Mouse (Mus musculus) neural tube, embryonic 13.5 days (tissue): ENCODE measurements around the gene Rbks. TPM values are rescaled to one million over a fixed set of nuclear protein-coding genes. Genes with fewer than 3 reads are reported as not detected.
"Not testable (repeated sequence)": the region's sequence is repeated elsewhere in the genome, so short reads cannot be mapped to it uniquely, and the experiment has no call there.

Experiments used
- ATAC-seq: fragments of 200-750 bp; cut with Nextera tagmentation; 2 replicates; pipeline ENCODE4 v1.8.0; 2017; ENCODE audit warnings: low read depth, mild to moderate bottlenecking, moderate TSS enrichment, moderate library complexity
- H3K27ac ChIP-seq: fragments of 300-500 bp; sonication (generic); replicated peaks from 2 replicates; pipeline ENCODE4 v1.5.1; 2015; ENCODE audit warnings: moderate library complexity, mild to moderate bottlenecking, inconsistent platforms
- H3K27me3 ChIP-seq: fragments of 300-500 bp; sonication (generic); 2 replicates; pipeline ENCODE4 v1.6.1; 2015; ENCODE audit warnings: mild to moderate bottlenecking, inconsistent platforms
- H3K36me3 ChIP-seq: fragments of 300-500 bp; sonication (generic); 2 replicates; pipeline ENCODE4 v1.6.1; 2015; ENCODE audit warnings: mild to moderate bottlenecking, inconsistent platforms
- H3K4me1 ChIP-seq: fragments of 300-500 bp; sonication (generic); replicated peaks from 2 replicates; pipeline ENCODE4 v1.6.1; 2015; ENCODE audit warnings: inconsistent platforms
- H3K4me2 ChIP-seq: fragments of 300-500 bp; sonication (generic); 2 replicates; pipeline ENCODE4 v1.6.1; 2015; ENCODE audit warnings: inconsistent platforms, mild to moderate bottlenecking, moderate library complexity
- H3K4me3 ChIP-seq: fragments of 300-500 bp; sonication (generic); 2 replicates; pipeline ENCODE4 v1.5.1; 2015; ENCODE audit warnings: mild to moderate bottlenecking, inconsistent platforms
- H3K9ac ChIP-seq: fragments of 300-500 bp; sonication (generic); 2 replicates; pipeline ENCODE4 v1.6.1; 2015; ENCODE audit warnings: moderate library complexity, mild to moderate bottlenecking, inconsistent platforms
- H3K9me3 ChIP-seq: fragments of 300-500 bp; sonication (generic); 2 replicates; pipeline ENCODE4 v1.6.1; 2016; ENCODE audit warnings: inconsistent platforms
- WGBS: fragments of 180-500 bp; shearing (Covaris S2); methylation state at CpG from one replicate; pipeline ENCODE4 v1.1.7; 2015; 5-methylcytosine and 5-hydroxymethylcytosine counted together
- polyA plus RNA-seq: library from polyadenylated mRNA; unstranded; fragments of >200 nt; fragmentation: Nextera tagmentation; extraction: Ambion mirVana; gene quantifications from 2 replicates; pipeline ENCODE4 v1.2.1, GENCODE M21; 2015

The Rbks gene
- polyA plus RNA-seq, 1 experiment from 2014 or later = 3.5 TPM

GRCm38 (mm10) chr5:31595868-31596267, 101.6 kb downstream of the Rbks start:
- Histone ChIP-seq H3K4me1 (peaks cover 14% of the 10 kb centered on the region; the same call in 1 of the 2 replicates), H3K27me3 (peaks cover 10% of the 10 kb centered on the region; the same call in 1 of the 2 replicates), H3K9ac (no peak overlapping the region), H3K4me2 (no peak overlapping the region), H3K9me3 (no peaks in the 10 kb centered on the region), H3K27ac (no peak overlapping the region), H3K4me3 (no peak overlapping the region), H3K36me3 (no peaks in the 10 kb centered on the region)
- ATAC-seq = no peak
- WGBS = 56% methylated on average over 4 of the region's 4 CpGs

- no peak overlapping the region for H3K4me2 ChIP-seq
- peaks cover 15% of the 10 kb centered on the region; the same call in 1 of the 2 replicates for H3K4me1 ChIP-seq
- H3K27me3 ChIP-seq = no peaks in the 10 kb centered on the region; the same call in 1 of the 2 replicates
- ATAC-seq = no peak
- H3K4me3 ChIP-seq = no peak overlapping the region
- H3K27ac ChIP-seq = no peak overlapping the region
- no peaks in the 10 kb centered on the region for H3K36me3 ChIP-seq
- no peaks in the 10 kb centered on the region for H3K9me3 ChIP-seq
- WGBS = 94% methylated on average over 7 of the region's 7 CpGs
- no peak overlapping the region for H3K9ac ChIP-seq
These were observed 106.3 kb downstream of the Rbks start for GRCm38 (mm10) chr5:31591122-31591521.

GRCm38 (mm10) chr5:31589711-31590319, 107.6 kb downstream of the Rbks start:
- H3K9ac ChIP-seq = no peak overlapping the region; the same call in 1 of the 2 replicates
- H3K4me3 ChIP-seq = no peak overlapping the region
- H3K4me1 ChIP-seq = peaks cover 12% of the 10 kb centered on the region; the same call in 1 of the 2 replicates
- no peaks in the 10 kb centered on the region for H3K27me3 ChIP-seq
- 64% methylated on average over 14 of the region's 14 CpGs for WGBS
- H3K36me3 ChIP-seq = no peaks in the 10 kb centered on the region
- ATAC-seq = peak; percentile 63; the same call in 1 of the 2 replicates
- H3K4me2 ChIP-seq = no peak overlapping the region
- no peaks in the 10 kb centered on the region for H3K9me3 ChIP-seq
- H3K27ac ChIP-seq = peak overlapping the region; percentile 42; the same call in 1 of the 2 replicates

- not testable (repeated sequence) for H3K4me2 ChIP-seq, H3K27me3 ChIP-seq, H3K9me3 ChIP-seq, H3K36me3 ChIP-seq, ATAC-seq, H3K4me3 ChIP-seq, H3K27ac ChIP-seq, H3K9ac ChIP-seq
- peaks cover 12% of the 10 kb centered on the region; the same call in 1 of the 2 replicates for H3K4me1 ChIP-seq
- 80% methylated on average over 8 of the region's 8 CpGs for WGBS
These were observed 108.8 kb downstream of the Rbks start for GRCm38 (mm10) chr5:31588672-31589071.

- H3K27ac ChIP-seq = no peak overlapping the region
- no peak overlapping the region for H3K4me3 ChIP-seq
- no peaks in the 10 kb centered on the region for H3K27me3 ChIP-seq
- WGBS = 75% methylated on average over 2 of the region's 2 CpGs
- no peaks in the 10 kb centered on the region for H3K36me3 ChIP-seq
- H3K9ac ChIP-seq = no peak overlapping the region
- no peak for ATAC-seq
- H3K9me3 ChIP-seq = no peaks in the 10 kb centered on the region
- peaks cover 12% of the 10 kb centered on the region; the same call in 1 of the 2 replicates for H3K4me1 ChIP-seq
- no peak overlapping the region for H3K4me2 ChIP-seq
These were observed 109.4 kb downstream of the Rbks start for GRCm38 (mm10) chr5:31588016-31588415.

- Histone ChIP-seq H3K9ac (no peak overlapping the region), H3K9me3 (no peaks in the 10 kb centered on the region), H3K4me3 (no peak overlapping the region), H3K4me1 (peaks cover 12% of the 10 kb centered on the region; the same call in 1 of the 2 replicates), H3K4me2 (no peak overlapping the region), H3K27me3 (no peaks in the 10 kb centered on the region), H3K27ac (no peak overlapping the region), H3K36me3 (no peaks in the 10 kb centered on the region)
- no peak for ATAC-seq
- WGBS = 91% methylated on average over 4 of the region's 4 CpGs
These were observed 111.9 kb downstream of the Rbks start for GRCm38 (mm10) chr5:31585526-31585925.

GRCm38 (mm10) chr5:31583261-31583660, 114.2 kb downstream of the Rbks start:
- Histone ChIP-seq H3K9me3 (no peaks in the 10 kb centered on the region), H3K4me1 (no peaks in the 10 kb centered on the region), H3K4me3 (no peak overlapping the region), H3K9ac (no peak overlapping the region), H3K27me3 (no peaks in the 10 kb centered on the region), H3K4me2 (no peak overlapping the region), H3K27ac (no peak overlapping the region), H3K36me3 (no peaks in the 10 kb centered on the region)
- 79% methylated on average over 2 of the region's 2 CpGs for WGBS
- no peak for ATAC-seq

- Histone ChIP-seq H3K36me3 (no peaks in the 10 kb centered on the region), H3K27ac (no peak overlapping the region), H3K4me1 (no peaks in the 10 kb centered on the region), H3K27me3 (no peaks in the 10 kb centered on the region), H3K4me3 (no peak overlapping the region), H3K9ac (no peak overlapping the region), H3K4me2 (no peak overlapping the region), H3K9me3 (no peaks in the 10 kb centered on the region)
- ATAC-seq = no peak
- 87% methylated on average over 3 of the region's 3 CpGs for whole genome bisulfite sequencing
These were observed 115.5 kb downstream of the Rbks start for GRCm38 (mm10) chr5:31581932-31582331.

- Histone ChIP-seq H3K9me3 (no peaks in the 10 kb centered on the region), H3K36me3 (no peaks in the 10 kb centered on the region), H3K4me1 (0 out of 2 replicates have a peak, but pooled peaks cover 2% of the 10 kb centered on the region), H3K4me2 (no peak overlapping the region), H3K4me3 (no peak overlapping the region), H3K27me3 (no peaks in the 10 kb centered on the region), H3K9ac (no peak overlapping the region), H3K27ac (no peak overlapping the region)
- ATAC-seq = no peak
- WGBS = 80% methylated on average over 6 of the region's 6 CpGs
These were observed 116.2 kb downstream of the Rbks start for GRCm38 (mm10) chr5:31581263-31581662.

- H3K27ac ChIP-seq = no peak overlapping the region
- ATAC-seq = no peak
These were observed 120.9 kb downstream of the Rbks start for GRCm38 (mm10) chr5:31576539-31576975.

More at GRCm38 (mm10) chr5:31576539-31576975, 120.9 kb downstream of the Rbks start:
- Histone ChIP-seq H3K36me3 (no peaks in the 10 kb centered on the region), H3K4me2 (no peak overlapping the region), H3K4me1 (0 out of 2 replicates have a peak, but pooled peaks cover 4% of the 10 kb centered on the region), H3K27me3 (no peaks in the 10 kb centered on the region), H3K9me3 (no peaks in the 10 kb centered on the region), H3K4me3 (no peak overlapping the region), H3K9ac (no peak overlapping the region)
- WGBS = 76% methylated on average over 4 of the region's 7 CpGs
